Mouse (Mus musculus) small intestine, adult 2 months (tissue): ENCODE results near the gene Ddx24.
"Not testable (repeated sequence)": the region's sequence is repeated elsewhere in the genome, so short reads cannot be mapped to it uniquely, and the experiment has no call there.

Experiments used
- CTCF ChIP-seq: fragments of 200-500 bp; IDR thresholded peaks from 2 replicates; pipeline ENCODE4 v1.5.1; 2012; ENCODE audit warnings: low read depth, mild to moderate bottlenecking, control low read depth, inconsistent platforms, low read length, moderate library complexity, mixed read lengths; ENCODE audit not compliant: insufficient replicate concordance, insufficient read length; ENCODE audit errors: extremely low read depth
- POLR2A ChIP-seq: fragments of 200-500 bp; IDR thresholded peaks from 2 replicates; pipeline ENCODE4 v1.6.1; 2012; ENCODE audit warnings: low read depth, mild to moderate bottlenecking, control low read depth, inconsistent platforms, low read length, moderate library complexity

DNA sequence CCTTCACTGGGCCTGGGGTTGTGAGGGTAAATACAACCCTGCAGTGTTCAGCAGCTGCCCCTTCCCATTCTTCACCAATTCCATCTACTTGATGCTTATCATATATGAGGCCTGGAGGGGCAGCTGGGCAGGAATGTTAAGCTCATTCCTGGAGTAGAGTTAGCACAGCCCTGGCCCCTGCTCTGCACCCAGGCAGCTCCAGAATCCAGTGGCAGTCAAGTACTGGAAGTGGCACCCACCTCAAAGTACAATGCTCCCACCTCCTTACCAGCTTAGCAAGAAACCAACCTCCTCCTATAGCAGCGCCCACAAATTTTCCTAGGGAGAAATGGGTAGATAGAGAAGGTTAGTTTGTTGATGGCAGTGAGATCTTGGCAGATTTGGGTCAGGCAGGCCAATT, 31.1 kb upstream of the Ddx24 start:
- TF ChIP-seq POLR2A, CTCF: not testable (repeated sequence)
